Mouse (Mus musculus): Measurements from ENCODE around the gene Gm5169. TPM values are rescaled to one million over a fixed set of nuclear protein-coding genes. Genes with fewer than 3 reads are reported as not detected.
"Not testable (repeated sequence)": the region's sequence is repeated elsewhere in the genome, so short reads cannot be mapped to it uniquely, and the experiment has no call there.

Gm5169 gene
- not detected for polyA plus RNA-seq (2012; fragmentation: generic; extraction: Trizol)
- long read RNA-seq, experiment 1, result 0 reads
- long read RNA-seq, experiment 2, result 0 reads

- H3K27me3 ChIP-seq (ENCODE audit: control insufficient read depth, insufficient read depth, insufficient read length); H3K36me3 ChIP-seq (ENCODE audit: control insufficient read depth, insufficient read depth); H3K4me3 ChIP-seq (ENCODE audit: insufficient read depth, poor library complexity, severe bottlenecking); H3K79me3 ChIP-seq (ENCODE audit: low read depth); H3ac ChIP-seq (ENCODE audit: control insufficient read depth, insufficient read length, low read depth); H3K79me2 ChIP-seq (ENCODE audit: control insufficient read depth, insufficient read depth): not testable (repeated sequence)
Observed at GRCm38 (mm10) chrX:25301355-25301754, at the start of gene Gm5169. Gene Gm5169, minus strand, starts transcription at chrX:25301455.

- not testable (repeated sequence) for H3K27me3 ChIP-seq (ENCODE audit: control insufficient read depth, insufficient read depth, insufficient read length); H3ac ChIP-seq (ENCODE audit: control insufficient read depth, insufficient read length, low read depth); H3K4me3 ChIP-seq (ENCODE audit: insufficient read depth, poor library complexity, severe bottlenecking); H3K79me2 ChIP-seq (ENCODE audit: control insufficient read depth, insufficient read depth); H3K79me3 ChIP-seq (ENCODE audit: low read depth); H3K36me3 ChIP-seq (ENCODE audit: control insufficient read depth, insufficient read depth)
Observed at GRCm38 (mm10) chrX:25347424-25347823, 46.2 kb upstream of the Gm5169 start.

All from C2C12 (cell line).